Mouse (Mus musculus) adrenal gland, postnatal 4 days (tissue): ENCODE measurements around the gene Fnbp1. TPM values are rescaled to one million over a fixed set of nuclear protein-coding genes. Genes with fewer than 3 reads are reported as not detected.
"Not testable (repeated sequence)": the region's sequence is repeated elsewhere in the genome, so short reads cannot be mapped to it uniquely, and the experiment has no call there.

Experiments
- DNase-seq, 2 experiments: peaks; one replicate each; pipeline ENCODE4 v3.0.0; 2021 to 2022; ENCODE audit warnings: low spot score in 2 of 2, mixed read lengths in 2 of 2
- long read RNA-seq, 2 experiments: library from polyadenylated mRNA; stranded (forward); transcript quantifications; one replicate each; pipeline ENCODE4 v2.0.0; 2021
- total RNA-seq, 2 experiments: library from RNA; stranded (reverse); gene quantifications; 2 replicates each; pipeline ENCODE4 v1.2.3; 2021

Fnbp1 gene
- 10 to 100 TPM; 69.0 to 82.4 TPM for total RNA-seq
- long read RNA-seq, experiment 1, full-length matches to known transcripts: 1 of 9 reads
- long read RNA-seq, experiment 1, partial matches to known transcripts: 2 of 9 reads
- long read RNA-seq, experiment 1, other reads (novel, unspliced or antisense): 6 of 9 reads
- long read RNA-seq, experiment 2, full-length matches to known transcripts: 2 of 27 reads
- long read RNA-seq, experiment 2, partial matches to known transcripts: 3 of 27 reads
- long read RNA-seq, experiment 2, other reads (novel, unspliced or antisense): 22 of 27 reads

DNA sequence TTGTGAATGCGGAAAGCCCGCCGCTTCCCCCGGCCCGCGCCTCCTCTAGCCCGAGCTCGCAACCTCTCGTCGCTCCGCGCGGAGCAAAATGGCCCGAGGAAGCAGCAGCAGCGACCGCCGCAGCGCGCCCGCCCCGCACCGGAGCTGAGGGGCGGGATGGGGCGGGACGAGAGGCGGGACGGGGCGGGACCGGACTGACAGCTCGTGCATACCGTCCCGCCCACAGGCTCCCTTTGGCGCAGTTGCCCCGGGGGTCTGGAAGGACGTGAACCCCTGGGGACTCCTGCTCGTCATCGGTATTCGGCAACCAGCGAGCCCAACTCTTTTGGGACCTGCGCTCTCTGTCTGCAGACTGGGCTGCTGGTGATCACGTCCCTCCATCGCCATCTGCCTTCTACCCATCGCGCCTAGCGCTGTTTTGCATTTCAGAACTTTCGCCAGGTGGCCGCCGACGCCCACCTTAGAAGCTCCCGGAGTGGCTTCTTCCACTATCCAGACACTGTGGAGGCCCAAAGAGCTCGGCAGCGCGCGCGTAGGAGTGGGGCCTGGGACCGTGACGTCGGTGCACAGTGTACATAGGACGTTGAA is at the start of gene Fnbp1:
Fnbp1 (minus strand) TSS at position 142 of the 588 bp plus-strand sequence.
- DNase-seq: peak; percentile 73 to 77

DNA sequence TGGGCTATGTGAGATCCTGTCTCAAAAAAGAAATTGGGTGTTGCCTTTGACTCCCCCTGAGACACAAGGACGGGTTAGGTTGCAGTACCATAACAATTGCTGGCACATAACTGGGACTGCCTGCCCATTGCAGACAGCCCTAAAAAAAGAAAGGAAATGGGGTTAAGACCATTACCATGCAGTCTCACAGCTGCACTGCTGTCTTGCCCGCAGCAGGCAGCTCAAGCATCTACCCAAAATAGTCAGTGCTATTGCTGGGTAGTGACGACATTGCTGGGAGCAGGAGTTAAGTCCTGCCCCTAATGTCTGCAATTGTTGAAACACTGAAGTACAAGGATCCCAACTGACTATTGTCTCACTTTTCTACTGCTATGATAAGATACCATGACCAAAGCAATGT is 47.8 kb upstream of the Fnbp1 start:
- no peak for DNase-seq

DNA sequence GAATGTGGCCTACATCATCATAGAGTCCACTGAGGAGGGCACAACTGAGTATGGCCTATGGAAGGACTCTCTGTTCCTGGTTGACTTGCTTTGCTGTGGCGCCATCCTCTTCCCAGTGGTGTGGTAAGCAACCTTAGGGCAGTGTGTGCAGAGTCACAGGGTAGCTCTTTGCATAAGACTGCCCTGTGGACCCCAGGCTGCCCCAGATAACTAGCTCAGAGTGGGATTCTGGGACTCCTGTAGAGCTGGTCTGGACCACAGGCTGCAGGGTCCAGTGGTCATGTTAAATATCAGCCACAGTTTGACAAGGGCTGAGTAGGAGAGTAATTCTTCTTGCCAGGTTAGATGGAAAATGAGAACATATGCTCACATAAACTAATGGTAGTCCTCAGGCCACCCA is 46.9 kb upstream of the Fnbp1 start:
- no peak for DNase-seq

DNA sequence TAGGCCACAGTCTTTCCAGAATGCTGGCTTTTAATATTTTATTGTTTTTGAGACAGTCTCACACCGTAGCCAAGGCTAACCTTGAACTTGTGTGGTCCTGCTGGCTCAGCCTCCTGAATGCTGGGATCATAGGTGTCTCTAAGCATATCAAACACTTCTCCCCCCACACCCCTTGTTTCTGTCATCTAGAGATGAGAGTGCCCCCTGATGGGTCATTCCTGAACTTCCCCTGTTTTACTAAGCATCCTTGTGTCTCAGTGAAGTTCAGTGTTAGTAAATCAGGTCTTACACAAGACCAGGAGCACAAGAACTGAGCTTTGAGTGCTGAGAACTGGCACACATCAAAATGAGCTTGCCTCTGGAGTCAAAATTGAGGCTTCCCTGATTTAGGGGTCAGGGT is 42.0 kb upstream of the Fnbp1 start:
- DNase-seq: no peak

DNA sequence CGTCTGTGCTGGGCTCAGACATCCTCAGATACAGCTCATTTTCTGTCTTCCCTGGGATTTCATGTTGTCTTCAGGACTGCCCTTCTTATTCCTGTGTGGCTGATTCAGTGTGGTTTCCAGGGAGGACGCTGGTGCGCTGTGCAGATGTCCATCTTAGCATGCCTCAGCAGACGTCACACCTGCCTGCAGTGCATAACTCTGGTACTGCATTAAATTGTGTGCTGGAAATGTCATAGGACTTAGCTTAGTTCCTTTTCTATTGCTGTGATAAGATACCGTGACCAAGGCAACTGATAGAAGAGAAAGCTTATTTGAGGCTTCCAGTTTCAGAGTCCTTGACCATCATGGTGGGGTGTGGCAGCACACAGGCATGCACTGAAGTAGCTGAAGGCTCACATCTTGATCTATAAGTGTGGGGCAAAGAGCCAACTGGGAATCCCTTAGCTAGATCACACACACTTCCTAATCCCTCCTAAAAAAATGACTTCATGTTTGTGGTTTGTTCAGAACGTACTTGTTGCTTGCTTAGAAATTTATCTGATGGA is 41.0 kb upstream of the Fnbp1 start:
- DNase-seq: no peak

DNA sequence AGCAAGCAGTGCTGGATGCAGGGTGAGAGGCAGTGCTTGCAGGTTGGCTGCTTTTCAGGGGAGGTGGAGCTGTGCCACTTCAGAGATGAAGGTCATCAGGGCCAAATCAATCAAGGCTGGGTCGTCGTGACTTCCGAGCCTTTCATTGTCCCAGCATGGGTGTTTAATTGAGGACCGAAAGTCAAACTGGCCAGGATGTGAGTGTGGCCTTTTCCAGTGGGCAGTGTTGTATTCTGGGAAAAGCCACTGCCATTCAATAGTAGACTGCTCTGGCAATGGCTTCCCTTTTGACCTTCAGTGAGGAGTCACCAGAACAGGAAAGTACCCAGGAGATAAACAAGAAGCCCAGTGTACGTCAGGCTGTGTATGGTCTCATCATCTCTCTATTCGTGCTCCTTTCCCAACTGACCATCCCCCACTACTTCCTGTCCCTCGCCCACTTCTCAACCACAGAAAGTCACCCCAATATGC is 38.3 kb upstream of the Fnbp1 start:
- DNase-seq: no peak

DNA sequence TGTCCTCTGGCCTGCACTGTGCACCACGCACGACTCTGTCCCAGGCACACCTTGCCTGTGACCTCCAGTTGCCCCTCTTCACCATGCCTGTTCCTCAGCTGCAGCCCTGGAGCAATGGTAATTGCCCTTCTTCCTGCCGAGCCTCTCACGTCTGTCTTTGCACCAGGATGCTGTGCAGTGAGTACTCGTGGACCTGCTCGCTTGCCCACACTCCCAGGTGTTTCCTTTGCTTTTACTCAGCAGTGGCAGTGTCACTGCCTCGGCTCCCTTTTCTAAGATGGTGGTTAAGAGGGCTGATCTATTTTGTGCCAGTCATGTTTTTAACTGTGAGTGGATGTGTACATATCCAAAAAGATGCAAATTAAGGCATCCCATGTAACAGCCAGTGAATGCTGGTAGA is 37.7 kb upstream of the Fnbp1 start:
- DNase-seq: no peak

DNA sequence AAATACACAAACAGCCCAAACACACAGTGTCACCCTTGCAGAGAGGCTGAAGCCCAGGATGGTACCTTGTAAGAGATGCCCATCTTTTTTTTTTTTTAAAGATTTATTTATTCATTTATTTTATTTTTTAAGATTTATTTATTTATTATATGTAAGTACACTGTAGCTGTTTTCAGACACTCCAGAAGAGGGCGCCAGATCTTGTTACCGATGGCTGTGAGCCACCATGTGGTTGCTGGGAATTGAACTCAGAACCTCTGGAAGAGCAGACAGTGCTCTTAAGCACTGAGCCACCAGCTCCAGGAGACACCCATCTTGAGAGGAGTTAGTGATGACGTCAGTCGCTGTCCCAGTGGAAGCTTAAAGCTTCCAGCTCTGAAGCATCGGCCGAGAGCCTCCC is 36.8 kb upstream of the Fnbp1 start:
- DNase-seq: not testable (repeated sequence)

DNA sequence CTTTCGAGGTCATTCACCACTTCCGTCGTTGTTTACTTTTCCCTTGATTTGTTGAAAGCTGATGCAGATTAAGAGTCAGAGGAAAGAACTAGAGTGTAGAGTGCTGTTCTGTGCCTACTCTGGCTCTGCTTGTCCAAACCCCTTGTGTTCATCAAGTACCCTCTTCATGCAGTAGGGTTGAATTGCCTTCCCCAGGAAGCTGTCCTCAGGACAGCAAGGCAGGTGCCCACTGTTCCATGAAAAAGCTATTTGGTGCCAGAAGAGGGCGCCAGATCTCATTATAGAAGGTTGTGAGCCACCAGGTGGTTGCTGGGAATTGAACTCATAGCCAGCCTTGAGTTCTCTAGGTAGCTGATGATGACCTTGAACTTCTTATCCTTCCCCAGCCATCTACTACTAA is 31.5 kb upstream of the Fnbp1 start:
- no peak for DNase-seq

DNA sequence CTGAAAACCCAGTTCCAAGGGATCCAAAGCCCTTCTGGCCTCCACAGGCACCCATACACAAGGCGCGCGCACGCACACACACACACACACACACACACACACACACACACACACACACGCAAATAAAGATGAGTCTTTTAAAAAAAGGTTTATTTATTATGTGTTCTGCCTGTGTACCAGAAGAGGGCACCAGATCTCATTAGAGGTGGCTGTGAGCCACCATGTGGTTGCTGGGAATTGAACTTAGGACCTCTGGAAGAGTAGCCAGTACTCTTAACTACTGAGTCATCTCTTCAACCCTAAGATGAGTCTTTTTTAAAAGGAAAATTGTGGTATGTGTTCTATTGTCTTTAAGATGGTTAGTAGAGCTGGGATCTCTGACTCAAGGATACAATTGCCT is 30.7 kb upstream of the Fnbp1 start:
- DNase-seq: no peak

DNA sequence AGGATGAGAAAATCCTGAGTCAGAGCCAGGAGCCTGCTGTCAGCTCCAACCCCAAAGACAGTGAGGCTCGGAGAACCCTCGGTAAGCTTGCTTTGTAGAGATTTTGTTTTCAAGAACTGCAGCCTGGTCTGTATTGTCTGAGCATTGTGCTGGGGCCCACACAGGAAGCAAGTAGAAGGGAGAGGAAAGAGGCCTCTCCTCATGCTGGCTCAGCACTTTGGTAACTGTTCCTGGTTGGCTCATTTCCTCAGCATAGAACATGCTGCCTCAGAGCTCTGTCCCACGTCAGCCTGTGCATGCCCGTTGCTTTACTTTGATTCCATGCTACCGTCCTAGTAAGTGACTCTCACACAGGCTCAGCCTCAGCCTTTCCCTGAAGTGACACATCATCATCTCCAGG is 30.2 kb upstream of the Fnbp1 start:
- DNase-seq: no peak

DNA sequence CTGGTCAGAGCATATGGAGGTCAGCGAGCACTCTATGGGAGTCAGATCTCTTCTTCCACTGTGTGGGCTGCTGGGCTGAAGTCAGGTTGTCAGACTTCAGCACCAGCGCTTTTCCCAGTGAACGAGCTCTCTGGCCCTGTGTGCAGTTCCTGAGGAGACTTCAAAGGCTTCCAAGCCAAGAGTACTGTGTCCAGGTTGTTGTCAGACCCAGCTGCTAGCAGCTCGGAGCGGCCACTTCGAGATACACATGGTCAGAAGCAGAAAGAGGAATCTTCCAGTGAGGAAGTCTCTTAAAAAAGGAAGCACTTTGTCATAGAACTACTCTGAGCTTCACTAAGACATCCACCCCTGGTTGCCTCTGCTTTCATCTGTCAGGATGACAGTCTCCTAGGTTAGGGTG is 28.4 kb upstream of the Fnbp1 start:
- no peak for DNase-seq

DNA sequence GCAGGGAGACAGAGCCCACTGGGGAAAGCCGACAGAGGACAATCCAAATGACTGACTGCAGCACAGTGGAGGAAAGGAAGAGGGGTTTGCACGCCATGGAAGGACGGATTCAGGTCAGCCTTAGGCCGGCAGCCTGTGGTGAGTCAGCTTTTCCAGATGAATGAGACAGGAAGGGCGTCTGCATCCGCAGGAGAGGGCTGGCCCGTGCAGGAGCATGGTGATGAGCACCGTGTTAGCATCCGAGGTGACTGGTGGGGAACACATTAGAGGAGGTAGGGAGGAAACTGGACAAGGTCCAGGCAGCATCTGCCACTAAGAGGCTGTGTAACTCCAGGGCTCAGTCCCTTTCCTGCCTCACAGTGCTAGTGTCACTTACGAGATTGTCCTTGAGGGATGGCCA is 27.2 kb upstream of the Fnbp1 start:
- DNase-seq: no peak

DNA sequence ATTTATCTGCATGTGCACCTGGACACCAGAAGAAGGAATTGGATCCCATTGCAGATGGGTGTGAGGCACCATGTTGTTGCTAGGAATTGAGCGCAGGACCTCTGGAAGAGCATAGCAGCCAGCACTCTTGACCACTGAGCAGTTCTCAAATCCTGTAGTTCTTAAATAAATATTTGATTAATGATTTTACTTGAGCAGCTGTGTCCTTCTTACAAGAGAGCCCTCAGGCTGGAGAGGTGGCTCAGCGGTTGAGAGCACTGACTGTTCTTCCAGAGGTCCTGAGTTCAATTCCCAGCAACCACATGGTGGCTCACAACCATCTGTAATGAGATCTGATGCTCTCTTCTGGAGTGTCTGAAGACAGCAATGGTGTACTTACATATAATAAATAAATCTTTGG is 25.8 kb upstream of the Fnbp1 start:
- not testable (repeated sequence) for DNase-seq

DNA sequence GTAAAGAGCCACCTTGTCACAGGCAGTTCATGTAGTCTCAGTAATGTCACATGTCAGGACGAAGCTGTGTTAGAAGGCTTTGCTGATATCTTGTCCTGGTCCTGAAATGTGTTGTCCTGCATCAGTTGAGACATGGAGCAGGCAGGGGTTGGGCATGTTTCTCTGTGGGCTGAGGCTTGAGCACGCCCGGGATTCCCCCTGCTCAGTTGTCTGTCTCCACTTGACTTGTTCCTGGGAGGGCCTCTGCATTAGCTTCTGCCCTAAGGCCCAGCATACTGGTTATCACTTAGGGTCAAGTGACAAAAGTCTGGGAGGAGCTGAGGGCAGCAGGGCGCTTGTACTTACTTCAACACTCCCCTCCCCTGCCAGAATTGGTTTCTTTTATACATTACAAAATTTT is 23.7 kb upstream of the Fnbp1 start:
- no peak for DNase-seq

DNA sequence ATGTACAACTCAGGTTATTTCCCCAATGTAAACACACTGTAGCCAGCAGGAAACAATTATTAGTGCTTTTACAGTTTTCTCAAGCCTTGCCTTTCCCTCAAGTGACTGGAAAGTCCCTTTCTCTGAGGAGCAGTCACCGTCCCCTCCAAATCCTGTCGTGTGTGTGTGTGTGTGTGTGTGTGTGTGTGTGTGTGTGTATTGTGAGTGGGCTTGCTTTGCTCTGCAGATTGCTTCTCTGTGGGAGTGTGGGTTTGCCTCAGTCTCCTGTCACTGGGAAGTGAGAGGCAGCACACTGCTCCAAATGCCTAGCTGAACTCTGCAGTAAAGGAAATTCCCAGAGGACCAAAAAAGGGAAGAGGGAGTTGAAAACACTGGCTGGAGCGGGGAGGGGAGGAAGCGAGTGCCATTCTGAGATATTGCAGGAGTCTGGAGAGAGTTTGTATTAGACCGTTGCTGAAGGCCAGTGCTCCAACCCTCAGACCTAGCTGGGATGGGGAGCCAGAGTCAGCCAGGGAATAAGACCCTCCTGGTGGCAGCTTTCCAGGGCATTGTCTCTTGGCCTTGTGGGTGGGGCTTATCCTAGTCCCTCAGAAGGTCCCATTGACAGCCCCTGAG is 23.1 kb upstream of the Fnbp1 start:
- DNase-seq: no peak

DNA sequence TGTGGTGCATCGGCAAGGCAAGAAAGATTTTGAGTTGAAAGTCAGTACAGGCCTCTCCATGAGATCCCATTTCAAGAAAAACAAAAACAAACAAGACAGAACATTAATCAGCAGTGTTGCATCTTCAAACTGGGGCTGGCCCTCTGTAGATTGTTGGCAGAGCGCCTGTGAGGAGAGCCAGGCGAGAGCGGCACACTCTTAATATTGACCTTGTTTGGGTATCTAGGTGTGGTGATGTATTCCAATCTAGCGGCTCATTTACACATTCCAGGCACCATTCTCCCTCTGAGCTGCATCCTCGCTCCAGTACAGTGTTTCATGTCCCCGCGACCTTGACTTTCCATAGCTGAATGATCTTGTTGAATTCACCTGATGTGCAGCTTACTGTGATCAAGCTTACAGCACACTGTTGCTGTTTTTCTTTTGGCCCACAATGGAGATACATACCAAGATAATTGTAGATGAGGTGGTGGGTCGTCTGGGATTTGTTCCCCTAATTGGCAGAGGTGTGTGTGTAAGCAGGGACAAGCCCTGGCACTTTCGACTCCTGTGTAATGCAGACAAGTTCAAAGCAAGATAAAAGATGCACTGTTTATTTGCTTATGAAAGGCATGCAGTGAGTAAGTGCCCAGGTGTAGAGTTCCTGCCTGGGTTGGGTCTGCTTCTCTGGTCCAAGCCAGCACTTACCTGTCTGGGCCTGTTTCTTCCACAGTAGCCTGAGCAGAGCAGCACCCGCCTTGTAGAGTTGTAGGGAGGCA is 21.7 kb upstream of the Fnbp1 start:
- no peak for DNase-seq

DNA sequence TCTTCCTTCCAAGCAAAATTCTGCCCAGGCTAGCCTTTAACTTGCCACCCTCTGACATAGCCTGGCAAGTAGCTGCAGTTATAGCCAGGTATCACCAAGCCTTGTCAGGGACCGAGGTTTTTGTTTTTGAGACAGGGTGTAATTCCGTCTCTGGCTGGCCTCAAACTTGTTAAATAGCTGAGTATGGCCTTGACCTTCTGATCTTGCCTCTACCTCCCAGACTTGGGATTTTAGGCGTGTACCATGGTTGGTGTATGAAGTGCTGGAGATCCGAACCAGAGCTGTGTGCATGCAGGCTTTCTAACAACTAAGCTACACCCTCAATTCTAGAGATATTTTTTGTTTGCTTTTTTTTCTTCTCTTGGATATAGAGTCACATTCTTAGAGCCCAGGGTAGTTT is 19.8 kb upstream of the Fnbp1 start:
- DNase-seq: no peak

DNA sequence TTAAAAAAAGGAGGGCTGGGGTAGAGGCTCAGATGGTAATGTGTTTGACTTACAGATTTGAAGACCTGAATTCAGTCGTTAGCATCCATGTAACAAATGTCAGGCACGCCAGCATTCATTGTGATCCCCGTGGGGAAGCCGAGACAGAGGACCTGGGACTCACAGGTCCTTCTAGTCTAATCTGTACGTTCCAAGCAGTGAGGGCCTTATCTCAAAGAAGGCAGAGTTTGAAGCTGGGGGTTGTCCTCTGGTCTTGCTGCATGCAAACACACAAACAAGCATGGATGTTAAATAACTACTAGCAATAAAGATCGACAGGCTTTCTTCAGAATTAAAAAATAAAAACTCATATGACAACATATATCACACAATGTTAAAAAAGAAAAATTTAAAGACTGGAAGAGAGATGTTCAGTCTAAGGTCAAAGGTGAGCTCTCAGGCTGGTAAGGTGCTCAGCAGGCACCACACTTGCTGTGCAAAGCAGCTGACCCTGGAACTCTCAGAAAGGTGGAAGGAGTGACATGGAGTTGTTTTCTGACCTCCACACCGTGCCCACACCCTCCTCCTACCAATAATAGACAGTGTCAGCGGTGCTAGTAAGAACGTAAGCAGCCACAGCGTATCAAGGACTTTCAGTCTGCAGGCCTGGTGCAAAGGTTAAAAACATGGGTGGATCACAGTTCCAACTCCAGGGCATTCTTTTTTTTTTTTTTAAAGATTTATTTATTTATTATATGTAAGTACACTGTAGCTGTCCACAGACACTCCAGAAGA is 18.5 kb upstream of the Fnbp1 start:
- DNase-seq: no peak

DNA sequence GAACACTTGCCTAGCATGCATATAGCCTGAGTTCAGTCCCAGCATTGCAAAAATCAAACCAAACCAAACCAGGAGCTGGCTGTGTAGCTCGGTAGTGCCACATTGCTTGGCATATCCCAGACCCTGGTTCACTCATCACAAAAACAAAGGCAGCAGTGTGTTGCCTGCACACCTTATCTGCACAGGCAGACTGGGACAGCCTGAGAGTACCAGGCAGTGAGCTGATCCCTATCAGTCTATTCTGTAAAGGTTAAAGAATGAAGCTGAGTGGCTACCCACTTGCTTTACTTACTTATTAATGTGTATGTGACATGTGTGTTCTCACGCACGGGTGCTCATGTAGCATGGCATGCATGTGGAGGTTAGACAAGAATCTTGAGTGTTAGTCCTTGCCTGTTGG is 15.0 kb upstream of the Fnbp1 start:
- DNase-seq: no peak
